Mouse (Mus musculus) brain, adult 2 months (tissue): ENCODE data around the gene Cradd.
A peak's percentile ranks its signal among the peaks of the same experiment; 100 is the strongest.

Source experiments
- DNase-seq: peaks from one replicate; pipeline ENCODE4 v3.0.0; 2011; ENCODE audit warnings: low read depth, low spot score

Cradd gene

DNA sequence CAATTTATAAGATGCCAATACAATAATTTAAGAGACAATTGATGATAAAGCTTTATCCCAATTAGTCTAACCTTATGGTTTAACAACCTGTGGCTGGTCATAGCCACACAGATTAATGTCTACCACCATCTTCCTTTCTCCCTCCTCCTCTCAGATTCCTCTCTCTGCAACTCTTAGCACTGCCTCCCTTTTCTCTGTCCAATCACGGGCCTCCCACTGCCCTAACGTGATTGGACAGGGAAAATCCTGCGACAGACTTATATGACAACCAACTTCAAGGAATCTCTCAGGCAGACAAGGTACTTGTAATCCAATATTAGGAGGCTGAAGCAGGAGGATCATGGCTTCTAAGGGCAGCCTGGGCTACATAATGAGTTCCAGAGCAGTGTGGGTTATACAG is 8.7 kb upstream of the Cradd start:
- no peak for DNase-seq

- DNase-seq, result no peak
Measured at GRCm38 (mm10) chr10:95330375-95331363, 6.7 kb upstream of the Cradd start.

- DNase-seq, result no peak
Measured at GRCm38 (mm10) chr10:95329884-95330283, 6.0 kb upstream of the Cradd start.

GRCm38 (mm10) chr10:95324278-95324631 is 322 bp upstream of the Cradd start:
- no peak for DNase-seq

DNA sequence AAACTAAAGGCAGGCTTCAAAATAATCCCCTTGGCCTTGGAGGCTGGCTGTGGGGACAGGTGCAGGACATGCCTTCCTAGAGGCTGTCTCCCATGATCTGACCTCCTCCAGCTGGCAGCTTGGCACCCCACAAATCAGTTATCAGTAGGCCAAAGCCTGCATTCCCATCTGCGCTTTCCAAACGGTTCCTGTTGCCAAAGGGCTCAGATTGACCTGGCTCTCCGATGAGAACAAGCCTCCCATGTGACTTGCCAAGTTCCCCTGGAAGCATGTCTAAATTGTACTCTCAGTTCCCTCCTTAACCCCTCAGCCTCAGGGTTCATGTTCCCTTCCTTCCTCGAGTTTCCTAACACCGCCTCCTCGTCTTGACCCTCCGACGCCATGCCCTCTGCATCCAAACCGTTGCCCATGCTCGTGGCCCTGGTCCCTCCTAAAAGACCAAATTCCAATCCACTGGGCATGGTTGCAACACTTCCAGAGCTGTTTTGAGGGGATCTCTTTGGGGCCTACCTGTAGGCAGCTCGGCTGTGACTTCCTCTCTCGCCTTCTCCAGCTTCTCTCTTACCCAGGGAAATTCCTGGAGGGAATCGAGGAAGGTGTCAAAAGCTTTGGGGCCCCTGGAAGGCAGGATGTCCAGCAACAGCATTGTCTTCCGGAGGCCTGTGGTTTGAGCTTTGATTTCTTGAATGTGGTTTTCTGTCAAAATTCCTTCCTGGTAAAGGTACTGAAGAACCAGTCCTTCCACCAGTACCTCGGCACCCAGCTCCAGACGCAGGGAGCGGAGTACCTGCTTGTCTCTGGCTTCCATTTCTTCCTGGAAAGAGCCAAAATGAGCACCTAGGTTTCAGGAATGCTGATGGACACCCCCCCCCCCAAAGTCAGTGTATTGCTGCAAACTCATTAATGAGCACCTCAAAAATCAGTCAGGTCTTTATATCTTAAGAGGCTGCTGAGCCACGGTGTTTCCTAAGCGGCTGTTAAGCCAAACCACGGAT is 1.6 kb downstream of the Cradd start:
- peak; percentile 99 for DNase-seq

DNA sequence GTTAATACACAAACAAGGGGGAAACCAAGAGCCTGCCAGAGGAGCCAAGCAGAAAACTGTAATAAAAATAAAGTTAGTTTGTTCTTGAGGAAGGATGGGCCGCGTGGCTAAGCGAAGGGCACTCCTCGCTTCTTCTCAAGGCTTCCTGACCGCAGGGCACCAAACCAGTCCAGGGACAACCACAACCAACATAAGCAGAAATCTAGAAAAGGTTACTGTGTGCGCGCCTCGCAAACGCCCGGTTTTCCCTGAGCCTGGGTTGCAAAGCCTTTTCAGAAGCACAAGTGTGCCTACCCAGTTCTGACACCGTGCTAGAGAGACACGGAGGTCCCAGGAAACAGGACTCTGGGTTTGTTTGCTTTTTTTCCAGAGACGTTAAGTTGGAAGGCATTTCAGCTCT is 4.9 kb downstream of the Cradd start:
- DNase-seq, result no peak

DNA sequence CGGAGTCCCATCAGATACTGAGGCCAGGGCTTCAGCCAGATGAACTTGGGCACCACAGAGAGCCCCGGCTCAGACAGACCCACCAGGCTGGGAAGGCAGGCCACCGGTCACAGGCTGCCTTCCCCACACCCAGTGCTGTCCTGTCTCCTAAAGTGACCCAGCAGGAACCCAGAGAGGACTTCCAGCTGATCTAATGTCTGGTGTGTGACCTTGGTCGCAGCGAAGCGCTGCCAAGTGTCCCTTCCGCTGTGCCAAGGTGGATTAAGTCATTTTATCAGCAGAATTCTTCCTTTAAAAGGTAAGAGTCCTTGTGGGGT is 5.6 kb downstream of the Cradd start:
- DNase-seq, result no peak

GRCm38 (mm10) chr10:95317581-95318391 is 6.1 kb downstream of the Cradd start:
- no peak for DNase-seq

- DNase-seq, result no peak
Measured at GRCm38 (mm10) chr10:95317091-95317490, 6.8 kb downstream of the Cradd start.

GRCm38 (mm10) chr10:95316675-95317074 is 7.3 kb downstream of the Cradd start:
- DNase-seq, result no peak

DNA sequence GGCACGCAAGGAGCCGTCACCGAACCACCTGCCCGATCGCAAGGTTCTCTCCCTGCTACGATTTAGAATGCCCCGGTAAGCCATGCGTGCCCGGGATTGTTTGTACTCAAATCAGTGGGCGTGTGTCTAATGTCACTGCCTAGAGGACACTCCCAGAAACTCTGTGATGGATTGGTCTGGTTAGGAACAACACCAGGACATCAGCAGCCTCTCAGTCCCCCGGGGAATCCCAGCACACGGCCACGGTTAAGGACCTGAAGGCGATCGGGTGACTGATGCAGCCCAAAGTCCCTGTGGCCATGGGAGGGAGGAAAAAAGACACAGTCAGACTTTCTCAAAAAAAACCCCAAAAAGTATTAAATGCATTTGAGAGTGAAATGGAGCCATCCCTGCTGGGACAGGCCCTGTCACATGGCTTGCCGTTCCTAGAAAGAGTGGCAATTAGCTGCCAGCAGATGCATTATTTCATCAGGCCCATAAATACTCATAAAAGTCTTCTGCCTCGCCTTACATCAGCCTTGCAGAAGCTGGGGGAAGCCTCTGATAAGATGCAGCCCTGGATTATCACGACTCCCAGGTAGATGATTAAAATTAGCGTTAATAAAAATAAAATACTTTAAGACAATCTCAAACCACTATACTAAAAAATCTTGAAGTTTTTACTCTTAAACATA is 8.0 kb downstream of the Cradd start:
- no peak for DNase-seq

DNA sequence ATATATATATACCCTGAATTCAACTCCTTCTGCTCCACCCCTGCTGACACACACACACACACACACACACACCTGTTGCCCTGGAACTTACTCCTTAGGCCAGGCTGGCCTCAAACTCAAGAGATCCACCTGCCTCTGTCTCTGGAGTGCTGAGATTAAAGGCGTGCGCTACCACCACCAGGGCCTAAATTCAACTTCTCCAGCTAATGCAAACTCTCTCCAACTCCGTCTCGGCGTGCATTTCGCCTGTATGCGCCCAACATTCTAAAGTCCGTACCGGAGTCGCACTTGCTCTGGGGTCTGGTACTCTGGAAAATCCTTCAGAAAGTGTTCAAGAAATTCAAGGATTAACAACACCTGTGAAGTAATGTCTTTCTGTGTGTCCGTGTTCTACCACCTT is 8.6 kb downstream of the Cradd start:
- DNase-seq, result no peak

- no peak for DNase-seq
Measured at GRCm38 (mm10) chr10:95314019-95314418, 9.9 kb downstream of the Cradd start.

DNA sequence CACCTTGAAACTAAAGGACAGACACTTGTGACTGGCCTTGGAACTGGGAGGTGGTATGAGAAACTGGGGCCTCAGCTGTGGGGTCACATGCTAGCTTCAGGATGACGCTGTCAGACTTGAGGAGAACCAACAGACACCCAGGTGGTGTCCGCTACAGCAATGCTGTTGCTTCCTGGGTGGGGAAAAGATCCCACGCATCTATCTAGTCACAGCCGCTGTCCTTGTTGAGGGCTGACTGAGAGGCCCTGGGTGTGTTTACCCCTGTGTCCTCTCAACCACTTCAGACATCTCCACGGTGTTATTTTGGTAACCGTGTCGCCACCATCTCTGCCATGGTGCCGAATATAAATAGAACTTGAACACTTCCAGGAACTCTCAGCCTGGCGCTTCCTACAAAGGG is 10.4 kb downstream of the Cradd start:
- no peak for DNase-seq

GRCm38 (mm10) chr10:95310688-95311441 is 13.1 kb downstream of the Cradd start:
- no peak for DNase-seq

DNA sequence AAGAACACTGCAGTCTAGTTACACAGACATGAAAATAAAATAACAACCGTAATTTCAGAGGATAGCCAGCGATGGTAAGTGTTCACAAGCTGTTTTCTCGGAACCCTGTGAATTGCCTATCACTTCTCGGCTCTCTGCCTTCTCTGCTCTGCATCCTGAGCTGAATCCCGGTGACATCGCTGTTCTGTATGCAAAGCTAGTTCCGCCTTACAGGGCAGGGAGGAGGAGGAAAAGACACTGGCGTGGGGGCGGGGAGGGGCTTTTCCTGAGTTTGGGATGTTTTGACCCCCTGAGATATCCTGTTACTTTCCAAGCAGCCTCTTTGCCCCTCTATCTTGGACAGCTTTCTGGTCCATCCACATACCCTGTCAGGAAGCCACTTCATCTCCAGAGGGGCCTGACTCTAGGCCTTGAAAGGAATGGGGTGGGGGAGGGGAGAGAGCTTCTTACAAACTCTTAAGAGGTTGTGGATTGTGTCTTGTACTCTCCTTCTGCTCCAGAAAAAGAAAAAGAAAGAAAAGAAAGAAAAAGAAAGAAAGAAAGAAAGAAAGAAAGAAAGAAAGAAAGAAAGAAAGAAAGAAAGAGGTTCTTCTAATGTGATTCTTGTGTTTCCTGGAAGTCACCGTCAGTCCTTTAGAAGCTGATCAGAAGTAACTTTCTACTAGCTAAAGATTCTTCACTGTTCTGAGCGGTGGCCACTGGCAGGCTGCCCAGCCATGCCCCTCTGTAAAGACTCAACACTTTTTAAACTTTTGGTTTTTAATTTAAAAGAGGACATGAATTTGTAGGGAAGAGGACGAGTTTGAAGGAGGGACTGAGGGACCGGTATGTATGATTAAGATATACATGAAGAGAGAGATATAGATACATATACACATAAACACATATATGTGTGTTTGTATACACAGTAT is 14.3 kb downstream of the Cradd start:
- no peak for DNase-seq

DNA sequence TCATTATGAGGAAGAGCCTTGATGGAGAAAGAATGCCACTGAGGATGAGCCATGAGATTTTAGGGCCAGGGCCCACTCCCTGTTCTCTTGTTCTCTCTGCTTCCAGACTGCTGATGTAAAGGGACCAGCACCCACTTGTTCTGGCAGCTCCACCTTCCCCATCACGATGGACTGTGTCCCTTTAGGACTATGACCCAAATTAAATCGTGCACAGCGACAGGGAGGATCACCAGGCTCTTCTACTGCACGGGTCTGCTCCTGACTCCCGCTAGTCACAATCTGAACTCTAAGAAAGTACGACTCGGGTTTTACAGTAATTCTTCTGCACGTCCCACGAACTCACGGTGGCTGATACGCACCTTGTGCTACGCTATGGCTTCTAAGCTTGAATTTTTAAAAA is 14.9 kb downstream of the Cradd start:
- DNase-seq, result no peak

DNA sequence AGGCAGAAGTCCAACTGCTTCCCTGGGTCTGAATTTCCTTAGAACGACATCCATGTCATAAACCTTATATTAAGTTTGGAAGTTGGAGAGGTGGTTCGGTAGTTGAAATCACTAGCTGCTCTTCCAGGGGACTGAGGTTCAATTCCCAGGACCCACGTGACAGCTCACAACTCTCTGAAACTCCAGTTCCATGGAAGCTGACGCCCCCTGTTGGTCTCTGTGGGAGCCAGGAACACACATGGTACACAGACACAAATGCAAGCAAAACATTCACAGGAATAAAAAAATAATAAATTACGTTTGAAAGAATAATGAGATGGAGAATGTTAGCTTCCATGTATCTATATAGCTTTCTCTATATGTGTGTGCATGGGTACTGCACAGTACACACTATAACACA is 16.0 kb downstream of the Cradd start:
- DNase-seq, result no peak

GRCm38 (mm10) chr10:95306824-95307552 is 16.9 kb downstream of the Cradd start:
- no peak for DNase-seq
